Mouse (Mus musculus) layer of hippocampus, adult 18-20 months (tissue): ENCODE measurements at regions not wholly inside any gene's neighbourhood (a gene's known extent, or its start where the extent isn't known, plus 50 kb on each side); places are given as distances from the start of the nearest gene placed in this dataset.

Source experiments
- DNase-seq, 2 experiments: peaks; one replicate each; pipeline ENCODE4 v3.0.0; 2022; ENCODE audit warnings: low spot score in 2 of 2

DNA sequence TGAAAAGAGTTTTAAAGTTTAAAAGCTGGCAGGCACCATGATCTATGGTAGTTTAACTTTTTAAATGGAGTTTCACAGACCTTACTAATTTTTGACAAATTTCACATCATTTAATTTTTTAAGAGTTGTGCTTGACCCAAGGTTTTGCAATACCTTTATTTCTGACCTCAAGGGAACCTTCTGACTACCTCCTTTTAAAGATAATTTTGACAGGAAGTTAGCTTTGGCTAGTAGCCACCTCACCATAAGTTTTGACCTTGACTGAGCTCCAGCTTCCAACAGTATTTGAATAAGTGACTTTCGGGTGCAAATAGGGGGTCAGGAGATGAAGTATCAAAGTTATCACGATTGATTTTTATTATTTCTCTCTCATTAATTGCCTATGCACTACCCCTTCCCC, 149.9 kb downstream of the Rpl36a-ps1 start:
- DNase-seq, result no peak

DNA sequence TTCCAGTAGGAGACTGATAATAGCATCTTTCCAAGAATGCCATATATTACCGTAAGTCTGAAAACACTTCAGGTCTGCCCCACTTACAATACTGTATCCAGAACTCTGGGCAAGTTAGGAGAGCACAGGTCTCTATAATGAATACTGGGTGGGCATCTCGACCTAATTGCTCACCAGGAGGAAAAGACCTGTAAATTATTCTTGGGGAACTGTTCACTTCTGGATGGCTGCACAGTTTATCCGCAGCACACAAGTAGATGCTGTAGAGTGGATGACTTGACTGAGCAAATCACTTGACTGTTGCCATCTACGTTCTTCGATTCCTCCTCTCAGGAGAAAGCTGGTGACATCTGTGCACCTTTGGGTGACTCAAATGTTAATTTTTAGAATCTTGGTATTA, 159.8 kb downstream of the Rpl36a-ps1 start:
- DNase-seq, result no peak

DNA sequence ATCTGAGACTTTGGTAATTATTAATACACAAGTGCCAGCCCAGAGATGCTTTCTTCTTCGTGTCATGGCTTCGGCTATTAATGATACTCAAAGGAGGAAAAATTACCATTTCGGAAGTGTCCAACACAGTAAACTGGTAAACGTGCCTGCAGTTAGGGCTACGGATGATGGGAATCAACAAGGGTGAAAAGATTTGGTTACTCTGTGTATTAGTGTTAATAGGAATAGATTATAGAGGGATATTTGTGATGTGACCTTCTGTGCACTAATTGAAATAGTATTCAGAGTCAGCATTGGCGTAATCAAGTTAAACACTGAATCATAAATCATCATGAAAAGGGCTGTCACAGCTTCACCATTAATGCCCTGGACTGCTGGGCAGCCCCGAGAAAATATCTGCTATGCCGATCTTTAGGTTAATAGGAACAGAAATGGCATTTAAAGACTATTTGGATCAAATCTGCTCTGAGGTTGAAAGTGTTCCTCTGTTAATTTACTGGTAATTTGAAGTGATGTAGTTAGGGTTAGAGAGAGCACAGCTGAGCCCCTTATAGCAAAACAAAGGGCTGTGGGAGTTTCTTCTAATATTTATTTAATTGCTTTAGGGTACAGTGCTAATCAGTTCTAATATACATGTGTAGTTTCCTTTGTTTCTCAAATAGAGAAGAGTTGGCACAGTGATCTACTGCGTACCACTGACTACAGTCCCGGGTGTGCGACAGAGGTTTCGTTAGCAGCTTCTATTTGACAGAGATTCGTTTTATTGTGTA, 160.7 kb downstream of the Rpl36a-ps1 start:
- no peak for DNase-seq

DNA sequence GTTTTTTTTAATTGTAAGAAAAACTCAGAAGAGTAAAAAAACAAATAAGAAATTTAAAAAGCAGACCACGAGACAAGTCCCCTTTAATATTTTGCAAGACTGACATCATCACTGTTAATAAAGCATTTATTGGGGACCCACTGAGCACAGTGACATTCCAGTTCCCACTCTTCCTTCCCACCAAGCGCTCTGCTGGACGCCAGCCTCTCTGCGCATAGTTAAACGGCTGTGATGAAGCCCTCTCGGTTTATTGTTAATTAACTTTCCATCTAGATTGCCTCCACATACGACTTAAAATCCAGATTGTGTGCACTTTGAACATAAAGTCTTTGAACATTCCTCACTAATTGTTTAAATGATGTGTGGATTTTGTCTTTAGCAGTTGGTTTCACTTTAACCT, 161.7 kb downstream of the Rpl36a-ps1 start:
- DNase-seq, result no peak

DNA sequence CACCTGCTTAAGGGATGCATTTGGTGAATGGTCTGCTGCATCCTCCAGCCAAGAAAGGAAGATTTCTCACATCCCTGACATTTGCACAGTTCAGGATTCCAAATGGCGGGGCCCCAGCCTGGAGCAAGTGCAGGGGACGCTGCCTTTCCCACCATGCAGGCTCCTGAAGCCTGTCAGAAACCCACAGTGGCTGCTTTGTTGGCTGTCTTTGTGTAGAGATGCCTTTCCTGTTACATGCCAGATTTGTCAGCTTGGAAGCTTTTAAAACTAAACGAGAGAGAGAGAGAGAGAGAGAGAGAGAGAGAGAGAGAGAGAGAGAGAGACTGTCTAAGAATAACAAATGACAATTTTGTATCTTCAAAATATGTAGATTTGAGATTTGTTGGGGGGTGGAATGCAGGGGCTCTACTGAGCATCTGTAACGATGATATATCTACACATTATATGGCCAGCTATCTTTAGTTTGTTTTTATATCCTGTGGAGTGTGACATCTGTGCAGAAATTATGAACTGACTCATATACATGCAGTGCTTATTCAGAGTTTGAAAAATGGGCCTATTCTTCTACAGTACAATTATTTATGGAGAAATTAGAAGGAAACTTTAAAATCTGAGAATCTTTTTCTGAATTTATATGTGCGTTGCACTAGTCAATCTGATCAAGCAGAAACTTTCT, 164.0 kb downstream of the Rpl36a-ps1 start:
- DNase-seq, result no peak

DNA sequence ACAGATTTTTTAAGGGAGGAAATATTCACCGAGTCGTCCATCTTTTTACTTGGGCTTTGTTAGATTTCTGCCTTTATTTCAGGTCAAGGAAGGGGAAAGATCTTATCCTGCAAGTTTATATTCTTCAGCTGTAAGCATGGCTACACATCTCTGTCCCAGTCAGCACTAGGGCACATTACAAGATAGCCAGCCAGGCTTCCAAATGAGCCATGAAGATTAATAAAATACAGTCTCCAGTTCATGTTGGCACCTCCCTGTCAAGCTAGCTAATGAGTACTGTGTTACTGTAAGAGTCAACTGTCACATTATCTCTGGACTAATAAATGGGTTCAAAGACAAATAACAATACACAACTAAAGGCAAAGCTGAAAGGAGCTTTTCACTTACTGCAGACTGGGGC, 166.6 kb downstream of the Rpl36a-ps1 start:
- no peak for DNase-seq

DNA sequence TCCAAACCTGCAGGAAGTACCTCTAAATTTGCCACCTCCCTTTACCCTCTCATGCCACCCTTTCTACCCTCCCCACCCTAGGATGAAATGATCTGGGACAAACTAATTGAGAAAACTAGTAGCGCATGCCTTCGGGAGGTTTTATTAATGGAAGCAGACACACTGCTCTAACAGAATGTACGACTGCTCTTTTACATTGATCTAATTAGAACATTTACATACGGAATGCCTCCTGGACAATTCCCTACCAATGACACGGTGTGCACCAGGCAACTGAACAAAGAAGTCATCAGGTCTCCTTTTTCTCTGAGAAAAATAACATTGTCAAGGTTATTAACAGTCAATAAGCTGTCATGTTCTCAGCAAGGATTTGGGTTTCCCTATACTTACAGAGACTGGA, 180.5 kb downstream of the Rpl36a-ps1 start:
- no peak for DNase-seq

DNA sequence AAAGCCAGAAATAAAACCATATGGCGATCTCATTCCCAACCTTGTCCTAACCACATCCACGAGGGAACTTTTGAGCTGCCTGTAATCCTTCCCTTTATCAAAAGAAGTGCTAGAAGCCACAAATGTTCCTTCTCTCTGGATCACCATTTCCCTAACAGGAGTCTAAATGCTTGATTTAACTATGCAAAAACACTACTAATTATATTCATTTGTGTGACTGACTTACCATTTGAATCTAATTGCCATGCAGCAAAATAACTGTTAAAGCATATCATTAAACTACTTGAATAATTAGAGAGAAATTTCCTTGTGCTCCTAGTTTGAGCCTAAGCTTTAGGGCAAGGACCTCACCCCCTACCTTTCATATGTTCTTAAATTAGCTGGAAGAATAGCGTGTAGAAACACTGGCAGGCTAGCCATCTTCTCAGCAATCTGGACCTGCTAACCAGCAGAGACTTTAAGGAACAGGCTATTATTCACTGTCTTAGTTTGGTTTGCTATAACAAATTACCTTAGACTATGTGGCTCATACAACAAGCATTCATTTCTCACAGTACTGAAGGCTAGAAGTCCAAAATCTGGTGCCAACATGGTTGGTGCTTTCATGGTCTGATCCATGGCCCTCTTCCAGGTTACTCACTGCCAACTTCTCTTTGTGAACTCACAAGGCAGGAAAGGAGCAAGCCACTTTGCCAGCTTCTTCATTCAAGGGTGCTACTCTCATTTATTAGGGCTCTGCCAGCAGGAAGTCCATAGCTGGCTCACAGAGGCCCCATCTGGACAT, 183.7 kb downstream of the Rpl36a-ps1 start:
- peak in 1 of 2 experiments; percentile 38 for DNase-seq

DNA sequence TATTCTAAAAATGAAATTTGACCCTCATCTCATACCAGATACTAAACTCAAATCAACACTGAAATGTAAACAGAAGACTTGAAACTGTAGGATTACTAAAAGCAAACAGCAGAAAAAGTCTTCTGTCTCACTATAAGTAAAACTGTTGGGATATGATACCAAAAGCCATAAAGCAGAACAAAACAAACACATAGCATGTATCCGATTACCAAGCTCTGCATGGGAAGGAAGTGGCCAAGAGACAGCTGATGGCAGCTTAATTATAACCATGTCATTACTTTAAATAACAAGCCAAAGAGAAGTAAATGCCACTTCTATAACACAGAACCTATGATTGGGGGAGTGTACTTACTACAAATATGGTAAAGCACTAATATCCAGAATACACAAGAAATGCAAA, 186.0 kb downstream of the Rpl36a-ps1 start:
- DNase-seq, result no peak

DNA sequence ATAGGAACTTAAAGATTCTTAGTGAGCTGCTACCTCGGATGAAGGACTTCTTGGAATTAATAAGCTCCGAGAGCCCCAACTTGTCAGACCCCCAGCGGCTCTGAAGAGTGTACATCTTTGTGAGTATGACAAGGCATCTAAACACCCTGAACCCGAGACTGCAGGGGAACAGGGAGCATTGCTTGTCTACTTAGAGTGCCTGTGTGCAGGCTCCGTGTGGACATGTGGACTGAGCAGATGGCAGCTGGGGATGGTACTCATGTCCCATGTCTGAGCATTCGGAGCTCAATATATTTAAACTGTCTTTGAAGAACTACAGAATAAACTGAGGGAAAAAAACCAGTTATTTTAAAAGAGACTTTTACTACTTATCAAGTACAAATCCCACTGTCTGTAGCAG, 189.1 kb downstream of the Rpl36a-ps1 start:
- peak; percentile 6 to 50 for DNase-seq

DNA sequence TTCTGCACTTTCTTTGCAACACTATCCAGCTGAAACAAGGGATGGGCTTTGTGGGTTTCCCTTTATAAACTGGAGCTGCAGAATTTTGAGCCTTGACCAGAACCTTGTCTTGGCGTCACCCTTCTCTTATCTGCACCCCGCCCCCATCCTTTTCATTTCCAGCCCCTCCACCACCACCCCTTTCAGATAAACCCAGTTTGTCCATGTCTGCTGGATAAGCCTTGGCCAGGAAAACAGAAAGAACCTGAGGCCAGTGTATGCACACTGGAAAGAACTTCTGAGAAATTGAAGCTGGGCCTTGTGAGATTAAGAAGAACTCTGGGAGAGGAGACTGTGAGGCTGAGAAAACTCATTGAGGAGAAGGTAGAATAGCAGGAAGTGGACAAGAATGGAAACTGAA, 192.8 kb downstream of the Rpl36a-ps1 start:
- DNase-seq, result no peak

DNA sequence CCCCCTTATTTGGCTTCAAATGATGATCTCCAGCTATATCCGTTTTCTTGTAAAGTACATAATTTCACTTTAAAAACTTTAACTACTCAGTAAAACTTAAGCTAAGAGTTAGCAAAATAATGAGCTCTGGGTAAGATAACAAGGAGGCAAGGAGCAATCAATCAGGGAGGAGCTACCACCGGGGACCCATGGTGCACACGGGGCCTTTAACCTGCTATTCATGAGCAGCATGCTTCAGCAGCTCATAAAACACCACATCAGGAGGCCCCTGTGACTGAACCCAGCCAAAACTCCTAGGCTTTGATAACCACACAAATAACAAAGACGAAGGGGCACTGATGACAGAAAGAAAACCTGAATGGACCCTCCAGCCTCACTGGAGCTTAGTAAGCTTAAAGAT, 202.1 kb downstream of the Rpl36a-ps1 start:
- no peak for DNase-seq

DNA sequence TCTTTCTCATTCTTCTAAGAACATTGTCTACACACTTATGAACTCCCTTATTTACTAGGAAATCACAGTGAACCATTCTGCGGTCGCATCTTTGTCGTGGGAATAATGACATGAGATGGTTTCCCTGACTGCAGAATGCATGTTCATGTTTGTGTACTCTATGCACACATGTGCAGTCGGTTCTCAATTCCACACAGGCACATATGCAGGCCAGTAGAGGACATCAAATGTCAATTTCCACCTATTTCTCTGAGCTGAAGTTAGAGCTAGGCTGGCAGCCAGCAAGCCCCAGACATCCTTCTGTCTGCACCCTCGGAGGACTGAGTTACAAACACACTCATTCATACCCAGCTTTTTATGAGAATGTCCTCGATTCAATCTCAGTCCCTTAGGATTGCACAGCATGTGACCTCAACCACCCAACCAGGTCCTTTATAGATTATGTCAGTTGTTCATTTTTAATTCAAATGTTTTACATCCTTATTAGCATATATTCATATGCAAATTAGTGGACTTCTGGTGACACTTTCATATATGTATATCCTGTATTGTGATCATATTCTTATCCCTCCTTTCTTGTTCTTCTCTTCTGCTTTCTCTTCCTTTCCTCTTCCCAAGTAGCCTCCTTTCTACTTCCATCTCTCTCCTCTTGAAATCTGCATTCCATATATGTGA, 202.7 kb downstream of the Rpl36a-ps1 start:
- no peak for DNase-seq

DNA sequence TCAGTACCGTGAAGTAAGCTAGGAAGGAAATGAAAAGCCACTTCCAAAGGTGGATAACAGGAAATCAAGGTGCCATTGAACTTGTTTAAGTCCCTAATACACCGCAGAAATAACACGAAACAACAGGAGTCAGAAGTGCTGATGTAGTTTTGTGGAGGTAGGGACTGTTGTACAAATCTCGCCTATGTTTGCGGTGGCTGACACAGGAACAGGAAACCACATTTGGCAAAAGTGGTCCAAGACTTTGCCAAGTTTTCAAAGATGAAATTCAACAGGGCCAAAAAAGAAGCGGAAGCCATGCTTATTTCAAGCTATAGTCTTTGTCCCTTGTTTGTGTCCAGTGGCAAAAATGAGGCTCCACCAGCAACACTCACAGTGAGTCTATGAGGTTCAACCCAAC, 204.3 kb downstream of the Rpl36a-ps1 start:
- DNase-seq, result no peak

DNA sequence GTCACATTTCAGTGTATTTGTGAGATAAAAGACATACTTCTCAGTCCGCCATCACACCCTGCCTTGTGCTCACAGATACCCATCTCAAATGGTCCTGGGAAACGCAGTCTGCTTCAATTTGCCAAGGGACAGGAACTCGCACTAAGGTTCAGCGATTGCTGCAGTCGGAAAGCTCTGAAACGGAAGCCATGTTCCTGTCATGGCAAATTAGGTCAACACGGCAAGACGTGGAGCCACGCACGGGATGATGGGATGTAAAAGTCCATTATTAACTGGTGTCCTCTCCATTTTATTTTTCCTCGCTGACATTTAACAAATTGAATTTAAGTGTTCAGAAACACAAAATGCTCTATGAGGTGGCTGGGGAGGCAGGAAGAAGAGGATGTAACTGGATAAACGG, 212.4 kb downstream of the Rpl36a-ps1 start:
- no peak for DNase-seq

DNA sequence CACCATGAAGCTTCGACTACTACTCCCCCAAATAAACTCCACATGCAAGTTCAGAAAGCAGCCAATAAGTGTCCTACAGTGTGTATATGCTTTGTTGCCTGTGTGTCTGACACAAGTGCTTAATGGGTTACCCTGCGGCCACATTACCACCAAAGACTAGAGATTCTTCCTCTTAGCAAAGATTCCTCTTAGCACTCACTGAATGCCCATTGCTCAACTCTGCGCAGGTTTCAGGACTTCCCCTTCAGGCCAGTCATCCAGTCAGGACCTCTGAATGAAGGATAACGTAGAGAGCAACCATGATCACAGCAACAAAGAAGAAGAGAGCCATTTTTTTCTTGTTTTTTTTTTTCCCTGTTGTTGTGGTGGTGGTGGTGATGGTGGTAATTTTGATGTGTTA, 222.0 kb downstream of the Rpl36a-ps1 start:
- DNase-seq, result no peak

DNA sequence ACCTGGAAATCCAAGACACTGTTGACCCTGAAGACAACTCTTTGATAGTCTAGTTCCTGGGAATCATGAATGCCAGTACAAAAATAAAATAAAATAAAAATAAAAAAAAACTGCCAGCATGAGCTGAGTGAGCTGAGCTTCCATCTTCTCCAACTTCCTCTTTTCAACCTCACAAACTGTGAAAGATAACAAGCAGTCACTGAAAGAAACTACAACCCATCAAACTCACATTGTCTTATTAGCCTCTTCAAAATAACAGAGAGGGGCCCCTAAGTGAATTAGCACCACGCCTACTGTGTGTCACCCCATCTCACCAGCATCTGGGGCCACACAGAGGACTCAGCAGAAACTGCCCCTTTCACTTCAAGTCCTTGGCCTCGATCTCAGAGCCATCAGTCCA, 225.3 kb downstream of the Rpl36a-ps1 start:
- DNase-seq, result no peak

DNA sequence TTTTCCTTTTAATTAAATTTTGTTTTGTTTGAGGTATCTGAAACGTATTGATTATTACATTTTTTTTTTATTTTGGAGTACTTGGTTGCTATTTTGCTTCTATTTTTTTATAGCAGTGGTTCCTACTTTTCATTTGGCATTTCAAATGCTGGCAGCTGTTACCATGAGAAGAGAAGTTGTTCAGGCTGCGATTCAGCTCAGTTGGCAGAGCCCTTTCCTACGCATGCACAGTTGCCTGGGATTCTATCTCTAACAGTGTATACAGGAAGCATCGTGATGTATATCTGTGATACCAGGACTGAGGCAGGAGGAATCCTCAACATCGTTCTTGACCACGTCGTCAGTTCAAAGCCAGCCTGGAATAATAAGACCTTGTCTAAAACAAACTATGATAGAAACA, 226.6 kb downstream of the Rpl36a-ps1 start:
- peak; percentile 9 to 39 for DNase-seq

DNA sequence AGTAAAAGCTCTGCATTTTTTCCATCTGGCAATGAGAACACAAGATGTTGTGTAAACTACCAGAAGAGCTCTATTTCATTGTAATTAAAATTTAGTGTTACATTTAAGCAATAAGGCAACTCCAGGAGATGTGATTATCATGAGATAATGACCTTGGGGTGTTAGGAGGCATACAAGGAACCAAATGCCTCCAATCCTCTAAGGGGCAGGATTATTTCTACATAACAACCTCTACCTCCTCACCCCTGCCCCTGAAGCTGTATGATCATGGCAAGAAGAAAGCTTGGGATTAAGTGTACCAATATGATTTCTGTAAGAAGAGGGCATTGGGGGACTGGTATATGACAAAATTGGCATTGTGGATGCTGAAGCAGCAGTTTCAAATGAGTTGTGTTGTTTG, 228.8 kb downstream of the Rpl36a-ps1 start:
- no peak for DNase-seq

DNA sequence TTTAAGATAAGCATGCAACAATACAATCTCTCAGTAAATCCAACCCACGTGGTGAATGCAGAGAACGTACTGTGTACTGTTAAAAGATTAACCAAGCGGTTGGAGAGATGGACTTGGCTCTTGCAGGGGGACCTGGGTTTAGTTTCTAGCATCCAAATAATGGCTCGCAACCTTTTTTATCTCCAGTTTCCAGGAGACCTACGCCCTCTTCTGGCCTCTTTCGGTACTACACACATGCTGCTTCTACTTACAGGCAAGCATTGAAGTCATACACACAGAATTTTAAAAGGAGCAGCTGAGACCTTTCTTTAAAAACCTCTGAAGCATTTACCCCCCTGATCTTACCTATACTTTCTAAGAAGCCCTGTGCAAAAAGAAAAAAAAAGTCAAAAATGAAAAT, 243.4 kb downstream of the Rpl36a-ps1 start:
- no peak for DNase-seq
